Mouse (Mus musculus) brain, adult 2 months (tissue): ENCODE results near the gene Aadac.

Experiments
- DNase-seq: peaks from one replicate; pipeline ENCODE4 v3.0.0; 2011; ENCODE audit warnings: low read depth, low spot score

Gene Aadac

DNA sequence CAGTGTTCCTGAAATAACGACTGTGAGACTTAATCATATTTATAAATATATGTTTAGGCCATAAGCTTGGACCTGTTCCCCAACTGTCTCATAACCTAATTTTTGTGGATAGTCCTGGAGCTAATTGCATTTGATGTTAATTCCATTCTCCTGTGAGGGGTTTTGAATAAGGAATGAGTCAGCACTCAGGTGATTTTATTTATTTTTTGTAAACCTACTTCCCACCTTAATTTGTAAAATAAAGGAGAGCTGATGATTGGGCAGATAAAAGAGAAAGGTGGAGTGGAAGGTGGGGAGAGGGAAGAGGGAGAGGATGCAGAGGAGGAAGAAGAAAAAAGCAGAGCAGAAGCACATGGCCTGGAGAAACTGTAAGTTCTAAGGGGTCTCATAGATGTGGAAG is at the start of gene Aadac:
Gene Aadac, plus strand, starts transcription at position 301 of the 400 bp plus-strand sequence.
- DNase-seq = no peak

DNA sequence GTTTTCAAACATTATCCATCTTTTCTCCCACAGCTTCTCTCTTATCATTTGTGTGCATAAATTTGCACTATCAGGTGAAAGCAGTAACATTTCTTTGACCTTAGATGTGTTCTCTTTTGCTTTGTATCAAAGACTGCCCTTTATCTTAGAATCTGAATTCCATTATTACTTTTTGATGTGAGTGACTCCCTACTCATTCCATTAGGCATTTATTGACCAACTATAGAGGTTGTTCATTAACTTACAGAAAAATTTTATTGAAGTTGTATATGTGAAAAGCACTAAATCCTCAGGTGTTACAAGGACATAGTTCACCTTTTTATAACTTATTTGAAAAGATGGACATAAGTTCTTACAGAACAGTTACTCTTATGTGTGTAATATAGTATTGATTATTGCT is 21.9 kb upstream of the Aadac start:
- DNase-seq = no peak

GRCm38 (mm10) chr3:60006443-60006842 is 19.1 kb upstream of the Aadac start, which contains the start of gene Aadacl2:
Gene Aadacl2 (plus strand): TSS chr3:60006743.
- DNase-seq = no peak

GRCm38 (mm10) chr3:60031511-60031910 is 6.0 kb downstream of the Aadac start:
- no peak for DNase-seq

DNA sequence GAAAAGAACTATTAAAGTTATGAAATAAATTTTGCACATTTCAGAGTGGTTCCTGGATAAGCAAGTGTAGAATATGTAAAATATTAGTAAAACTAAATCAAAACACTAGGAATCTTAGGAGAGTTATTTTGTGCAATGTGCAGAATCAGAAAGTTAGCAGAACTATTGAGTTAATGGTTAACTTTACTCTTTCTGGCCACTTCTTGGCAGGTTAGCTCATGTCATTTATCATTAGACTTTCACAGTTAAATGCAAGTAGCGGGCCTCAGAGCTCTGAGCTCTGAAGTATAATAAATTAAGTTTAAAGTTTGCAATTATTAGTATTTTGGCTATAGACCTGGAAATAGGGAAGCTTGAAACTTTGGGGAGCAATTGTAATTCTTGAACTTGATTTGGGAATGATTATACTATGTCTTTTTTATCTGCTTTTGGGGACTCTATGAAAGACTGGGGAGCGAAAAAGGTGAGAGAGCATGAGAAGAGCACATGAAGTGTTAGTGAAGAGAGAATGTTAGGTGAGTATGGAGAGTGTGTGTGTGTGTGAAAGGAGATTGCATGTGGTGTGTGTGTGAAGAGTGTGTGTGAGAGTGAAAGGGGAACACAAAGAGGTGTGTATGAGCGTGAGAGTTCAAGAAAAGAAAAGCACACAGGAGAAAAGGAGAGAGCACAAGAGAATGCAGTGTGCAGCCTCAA is 20.9 kb downstream of the Aadac start:
- DNase-seq = no peak

- DNase-seq = no peak
These were observed 27.9 kb downstream of the Aadac start for GRCm38 (mm10) chr3:60053231-60053927.

- DNase-seq = no peak
These were observed 28.4 kb downstream of the Aadac start for GRCm38 (mm10) chr3:60053931-60054330.

GRCm38 (mm10) chr3:60056451-60056850 is 30.9 kb downstream of the Aadac start:
- peak; percentile 48 for DNase-seq

- peak; percentile 82 for DNase-seq
These were observed 31.7 kb downstream of the Aadac start for GRCm38 (mm10) chr3:60057070-60057808.

DNA sequence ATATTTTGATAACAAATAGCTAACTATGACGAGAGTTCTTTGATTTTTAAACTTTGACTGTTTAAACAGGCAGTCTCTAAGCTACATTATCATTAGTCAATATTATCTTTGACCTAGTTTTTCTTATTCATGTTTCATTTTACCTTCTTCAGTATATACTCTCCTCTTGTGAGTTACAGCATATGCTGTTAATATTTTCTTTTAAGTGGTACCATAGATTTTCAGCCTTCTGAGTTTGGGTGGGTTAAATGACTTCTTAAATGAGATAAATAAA is 32.2 kb downstream of the Aadac start:
- no peak for DNase-seq

GRCm38 (mm10) chr3:60078883-60079415 is 53.4 kb downstream of the Aadac start:
- DNase-seq = no peak

DNA sequence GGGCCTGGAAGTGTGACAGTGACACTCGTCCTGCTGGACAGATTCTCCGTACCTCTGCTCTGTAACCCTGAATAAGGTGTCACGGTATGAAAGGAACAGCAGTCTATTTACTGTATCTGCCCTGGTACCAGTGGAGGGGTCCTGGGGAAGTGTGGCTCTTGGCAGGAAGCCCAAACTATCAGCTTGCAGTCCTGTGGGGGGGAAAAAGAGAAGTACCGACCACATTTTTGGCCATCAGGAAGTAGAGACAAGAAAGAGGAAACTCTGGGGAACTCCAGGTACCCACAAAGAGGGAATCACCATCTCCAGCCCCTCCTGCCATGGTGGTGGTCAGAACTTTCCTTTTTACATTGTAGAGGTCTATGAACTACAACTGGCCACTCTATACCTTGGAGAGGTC is 55.1 kb downstream of the Aadac start:
- DNase-seq = peak; percentile 37

DNA sequence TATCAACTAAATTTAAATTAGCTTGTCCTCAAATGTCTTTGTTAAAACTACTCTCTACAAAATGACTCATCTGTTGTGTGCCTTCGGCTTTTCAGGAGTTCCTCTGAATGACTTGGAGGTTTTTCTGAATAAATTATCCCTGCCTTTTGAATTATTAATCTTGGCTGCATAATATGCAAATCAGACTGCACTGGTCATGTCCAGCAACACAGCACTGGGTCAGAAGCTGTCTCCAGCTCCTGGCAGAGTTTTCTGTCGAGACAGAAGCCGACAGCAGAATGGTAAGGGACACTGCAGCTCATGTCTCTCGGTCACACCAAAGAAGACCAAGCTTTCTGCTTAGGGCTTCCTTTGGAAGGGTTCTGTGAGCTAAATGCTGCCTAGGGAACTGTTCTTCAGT is 56.1 kb downstream of the Aadac start, which contains the start of gene Sucnr1:
Gene Sucnr1, plus strand, starts transcription at position 222 of the 400 bp plus-strand sequence.
- DNase-seq = peak; percentile 20

GRCm38 (mm10) chr3:60082746-60083145 is 57.2 kb downstream of the Aadac start:
- DNase-seq = no peak

- no peak for DNase-seq
These were observed 60.2 kb downstream of the Aadac start for GRCm38 (mm10) chr3:60085729-60086128.
